Mouse (Mus musculus) inflammation-experienced regulatory T-cells (primary cell): ENCODE results near the gene Hyal5. TPM values are rescaled to one million over a fixed set of nuclear protein-coding genes. Genes with fewer than 3 reads are reported as not detected.

Source experiments
- polyA plus RNA-seq, 2 experiments: library from polyadenylated mRNA; unstranded; fragments of 100-300 nt; shearing (Covaris generic); gene quantifications; one replicate each; pipeline ENCODE4 v1.2.1; 2017

Gene Hyal5
- polyA plus RNA-seq: under 1 TPM in 1 of 2 experiments, not detected in 1; 0.83 TPM

GRCm38 (mm10) chr6:24857697-24858096 is at the start of gene Hyal5:
Gene Hyal5, plus strand, starts transcription at chr6:24857997.

Other genes starting within 250 kb of the Hyal5 start
- gene Wasl, start 193.0 kb upstream of the Hyal5 start, polyA plus RNA-seq: 10 to 100 TPM; 39.2 to 39.8 TPM
- 1 to 10 TPM in 1 of 2 experiments, under 1 TPM in 1; 0.06 to 1.6 TPM for gene Hyal6, start 124.8 kb upstream of the Hyal5 start, polyA plus RNA-seq
- gene Hyal4, start 109.7 kb upstream of the Hyal5 start, polyA plus RNA-seq: under 1 TPM in 1 of 2 experiments, not detected in 1; 0.11 TPM
- gene Spam1, start 66.8 kb upstream of the Hyal5 start, polyA plus RNA-seq: under 1 TPM in 1 of 2 experiments, not detected in 1; 0.48 TPM
- gene Tmem229a, start 98.3 kb downstream of the Hyal5 start, polyA plus RNA-seq: 1 to 10 TPM in 1 of 2 experiments, under 1 TPM in 1; 0.17 to 1.6 TPM